In genomic region chr5:118069315-118069714, GRCm38 (mm10) we compare ENCODE assay signal across 7 mouse cellular contexts. TPM values are rescaled to one million over a fixed set of nuclear protein-coding genes. Genes with fewer than 3 reads are reported as not detected.
DNase-seq lines count a peak whose midpoint lies in the region; ATAC-seq lines count a peak whose summit lies in the region.

No protein-coding gene starts in this region.

- no peaks in the 10 kb centered on the region for H3K27me3 ChIP-seq in intestine, embryonic 15.5 days (replicated peaks)
- H3K27me3 ChIP-seq in midbrain, embryonic 10.5 days (ENCODE audit: low read depth, poor library complexity, severe bottlenecking) = no peaks in the 10 kb centered on the region

- H3K4me2 ChIP-seq in intestine, embryonic 15.5 days (replicated peaks) = no peak overlapping the region

- no peaks in the 10 kb centered on the region for H3K9me3 ChIP-seq in intestine, embryonic 15.5 days
- no peaks in the 10 kb centered on the region for H3K9me3 ChIP-seq in midbrain, embryonic 10.5 days (replicated peaks)

- no peak overlapping the region for H3K4me3 ChIP-seq in intestine, embryonic 15.5 days (replicated peaks)
- no peak overlapping the region for H3K4me3 ChIP-seq in midbrain, embryonic 10.5 days

- intact Hi-C loops in left cerebral cortex, postnatal 14 days (cut with DNase I) = loop anchor here (2.0 kb wide), 1 partner anchor 65 kb away; no protein-coding TSS in a partner anchor

- peak; percentile 47; the same call in 1 of the 2 replicates for ATAC-seq in intestine, embryonic 15.5 days

- no peak overlapping the region for H3K27ac ChIP-seq in intestine, embryonic 15.5 days
- H3K27ac ChIP-seq in midbrain, embryonic 10.5 days (replicated peaks) = peak overlapping the region; percentile 49

- H3K9ac ChIP-seq in intestine, embryonic 15.5 days = no peak overlapping the region

- WGBS in intestine, embryonic 15.5 days = 43% methylated on average over 9 of the region's 9 CpGs
- WGBS in midbrain, embryonic 10.5 days = 51% methylated on average over 9 of the region's 9 CpGs

- peaks cover 11% of the 10 kb centered on the region for H3K36me3 ChIP-seq in intestine, embryonic 15.5 days
- peaks cover 92% of the 10 kb centered on the region for H3K36me3 ChIP-seq in midbrain, embryonic 10.5 days

- H3K4me1 ChIP-seq in intestine, embryonic 15.5 days (replicated peaks) = no peaks in the 10 kb centered on the region; the same call in none of the 2 replicates
- H3K4me1 ChIP-seq in midbrain, embryonic 10.5 days = peaks cover 16% of the 10 kb centered on the region

- peak; percentile 80 for DNase-seq in T-cell, adult 2 months (ENCODE audit: low spot score)
- DNase-seq in cerebellum, adult 9-10 months = peak; percentile 93
- DNase-seq in frontal cortex, postnatal 36 days (ENCODE audit: low spot score in 2 of 2) = peak; percentile 82 to 85
- DNase-seq in left cerebral cortex, postnatal 14 days (ENCODE audit: low spot score in 2 of 2) = peak; percentile 84 to 86
- peak; percentile 68 for DNase-seq in midbrain, embryonic 10.5 days (ENCODE audit: low spot score)
- DNase-seq in right cerebral cortex, postnatal 4 days = peak; percentile 72

RNA-seq across cellular contexts. Expression of gene Tesc, which starts 41.8 kb away (rescaled TPM):
- 3.3 and 4.7 TPM in 2 replicates for polyA plus RNA-seq in intestine, embryonic 15.5 days (2015; fragmentation: Nextera tagmentation; extraction: Ambion mirVana)
- 10 to 100 TPM; 58.0 to 60.3 TPM for total RNA-seq in left cerebral cortex, postnatal 14 days (2021)
- 0.82 and 0.90 TPM in 2 replicates for polyA plus RNA-seq in midbrain, embryonic 10.5 days (2016; fragmentation: Nextera tagmentation; extraction: Ambion mirVana)
